Mouse (Mus musculus): ENCODE results near the gene Xpnpep1. TPM values are rescaled to one million over a fixed set of nuclear protein-coding genes. Genes with fewer than 3 reads are reported as not detected.

Gene Xpnpep1
- polyA plus RNA-seq, 1 experiment from 2014 or later = 167 TPM

DNA sequence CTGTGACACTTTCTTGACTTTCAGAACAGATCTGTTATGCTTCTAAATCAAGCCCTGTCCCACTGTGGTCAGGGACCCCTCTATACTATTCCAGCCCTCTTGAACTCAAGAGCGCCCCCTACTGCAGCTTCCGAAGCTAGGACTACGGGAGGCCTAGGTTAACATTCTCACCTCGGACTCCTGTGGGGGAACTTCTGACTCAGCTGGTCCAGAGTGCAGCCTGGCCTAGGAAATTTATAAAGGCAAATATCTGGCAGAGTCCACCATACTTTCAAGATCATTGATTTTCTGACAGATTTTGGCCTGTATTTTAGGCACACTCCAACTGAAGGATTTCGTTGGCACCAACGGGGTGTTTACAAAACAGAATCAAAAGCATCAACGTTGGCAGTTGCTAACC, 11.0 kb downstream of the Xpnpep1 start:
- 84% methylated on average over 7 of the region's 7 CpGs for WGBS
- peaks cover 50% of the 10 kb centered on the region for H3K36me3 ChIP-seq
- H3K9me3 ChIP-seq = no peaks in the 10 kb centered on the region
- no peaks in the 10 kb centered on the region for H3K27me3 ChIP-seq
- no peak overlapping the region for H3K4me2 ChIP-seq
- no peak overlapping the region for H3K4me3 ChIP-seq
- 0 out of 2 replicates have a peak, but pooled peaks cover 3% of the 10 kb centered on the region for H3K4me1 ChIP-seq
- ATAC-seq (ENCODE audit: borderline replicate concordance, extremely low read depth, low FRiP score, low TSS enrichment) = no peak
- no peak overlapping the region for H3K27ac ChIP-seq
- no peak overlapping the region for H3K9ac ChIP-seq

DNA sequence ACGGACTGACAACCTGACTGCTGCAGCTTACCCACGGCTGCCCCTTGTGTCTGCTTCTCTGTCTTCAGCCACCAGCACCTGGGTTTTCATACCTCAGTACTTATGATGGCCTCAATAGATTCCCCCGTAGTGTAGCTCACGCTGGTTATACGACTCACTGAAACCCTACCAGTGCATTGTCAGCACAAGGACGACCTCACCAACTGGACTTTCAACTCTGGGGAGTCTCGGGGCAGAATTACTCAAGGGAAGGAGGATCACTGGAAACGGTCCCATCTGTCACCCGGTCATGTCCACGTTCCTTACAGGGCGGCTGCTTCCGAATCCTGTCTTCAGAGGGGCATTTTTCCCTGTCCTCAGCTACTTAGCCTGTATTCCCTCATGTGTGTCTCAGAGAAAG, 11.8 kb downstream of the Xpnpep1 start:
- Histone ChIP-seq H3K36me3 (peaks cover 50% of the 10 kb centered on the region), H3K4me2 (no peak overlapping the region), H3K27me3 (no peaks in the 10 kb centered on the region), H3K4me1 (0 out of 2 replicates have a peak, but pooled peaks cover 3% of the 10 kb centered on the region), H3K9ac (no peak overlapping the region), H3K4me3 (no peak overlapping the region), H3K9me3 (no peaks in the 10 kb centered on the region), H3K27ac (no peak overlapping the region)
- 84% methylated on average over 12 of the region's 12 CpGs for WGBS
- ATAC-seq (ENCODE audit: borderline replicate concordance, extremely low read depth, low FRiP score, low TSS enrichment) = no peak

DNA sequence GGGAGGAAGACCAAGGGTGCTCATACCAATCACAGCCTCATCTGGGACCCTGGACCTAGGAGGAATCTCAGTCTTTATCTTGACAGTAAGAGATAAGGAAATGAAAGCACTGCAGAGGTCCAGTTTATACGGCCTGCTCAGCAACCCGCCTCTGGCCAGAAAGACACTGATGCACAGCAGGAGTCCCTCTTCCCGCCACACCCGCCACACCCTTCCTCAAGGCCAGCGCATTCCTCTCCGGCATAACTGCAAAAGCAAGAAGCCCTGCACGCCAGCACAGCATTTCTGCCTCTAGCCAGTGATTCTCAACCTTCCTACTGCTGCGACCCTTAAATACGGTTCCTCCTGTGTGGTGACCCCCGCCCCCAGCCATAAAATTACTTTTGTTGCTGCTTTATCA, 16.8 kb downstream of the Xpnpep1 start:
- peaks cover 42% of the 10 kb centered on the region for H3K36me3 ChIP-seq
- no peak for ATAC-seq (ENCODE audit: borderline replicate concordance, extremely low read depth, low FRiP score, low TSS enrichment)
- WGBS = 80% methylated on average over 10 of the region's 10 CpGs
- H3K27me3 ChIP-seq = no peaks in the 10 kb centered on the region
- no peak overlapping the region for H3K27ac ChIP-seq
- no peaks in the 10 kb centered on the region for H3K9me3 ChIP-seq
- H3K4me2 ChIP-seq = no peak overlapping the region
- no peak overlapping the region for H3K4me3 ChIP-seq
- H3K9ac ChIP-seq = no peak overlapping the region
- H3K4me1 ChIP-seq = peaks cover 26% of the 10 kb centered on the region

DNA sequence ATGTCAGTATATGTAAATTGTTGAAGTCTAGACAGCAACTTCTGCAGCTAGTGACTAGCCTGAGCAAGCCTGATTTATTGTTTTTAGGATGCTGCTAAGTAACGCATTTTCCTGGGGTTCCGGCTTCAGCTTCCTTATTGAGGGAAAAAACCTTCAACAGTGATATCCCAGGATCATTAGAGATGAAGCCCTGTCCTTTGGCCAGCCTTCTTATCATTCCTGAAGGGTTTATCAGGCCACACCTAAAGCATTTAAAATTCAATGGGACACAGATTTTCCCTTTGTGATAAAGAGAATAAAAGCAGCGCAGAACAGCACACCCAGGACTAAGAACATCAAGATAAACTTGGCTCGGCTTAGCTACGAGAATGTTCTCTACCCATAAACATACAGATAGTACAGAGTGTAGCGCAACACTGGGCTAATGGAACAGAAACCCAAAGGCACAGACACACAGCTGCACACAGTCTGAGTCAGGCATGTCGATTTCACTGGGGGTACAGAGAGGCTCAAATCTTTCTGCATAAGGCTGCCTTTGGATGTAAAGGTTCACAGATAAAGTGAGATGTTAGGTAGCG, 17.9 kb downstream of the Xpnpep1 start:
- Histone ChIP-seq H3K9ac (no peak overlapping the region), H3K9me3 (no peaks in the 10 kb centered on the region), H3K4me3 (no peak overlapping the region), H3K4me1 (peaks cover 30% of the 10 kb centered on the region), H3K36me3 (peaks cover 38% of the 10 kb centered on the region), H3K27me3 (no peaks in the 10 kb centered on the region), H3K4me2 (no peak overlapping the region), H3K27ac (peak overlapping the region; percentile 58)
- peak; percentile 66 for ATAC-seq (ENCODE audit: borderline replicate concordance, extremely low read depth, low FRiP score, low TSS enrichment)
- whole genome bisulfite sequencing = 56% methylated on average over 8 of the region's 8 CpGs

DNA sequence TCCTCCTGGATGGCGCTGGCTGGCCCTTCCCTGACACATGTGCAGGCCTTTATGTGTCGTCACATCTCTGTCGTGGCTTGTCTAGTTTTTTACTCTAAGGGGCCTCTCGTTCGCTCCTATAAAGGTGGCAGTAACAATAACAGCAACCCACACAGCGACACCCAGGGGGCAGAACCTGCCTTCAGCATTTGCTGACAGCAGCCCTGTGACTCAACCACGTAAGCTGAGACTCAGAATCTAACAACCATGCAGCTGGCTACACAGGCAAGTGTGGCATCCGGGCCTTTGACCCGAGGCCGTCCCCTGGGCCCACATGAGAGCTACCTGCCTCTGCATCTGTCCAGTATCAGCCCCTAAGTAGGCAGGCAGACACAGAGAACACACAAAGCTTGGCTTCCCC, 18.5 kb downstream of the Xpnpep1 start:
- 77% methylated on average over 10 of the region's 10 CpGs for WGBS
- H3K36me3 ChIP-seq = peaks cover 36% of the 10 kb centered on the region

DNA sequence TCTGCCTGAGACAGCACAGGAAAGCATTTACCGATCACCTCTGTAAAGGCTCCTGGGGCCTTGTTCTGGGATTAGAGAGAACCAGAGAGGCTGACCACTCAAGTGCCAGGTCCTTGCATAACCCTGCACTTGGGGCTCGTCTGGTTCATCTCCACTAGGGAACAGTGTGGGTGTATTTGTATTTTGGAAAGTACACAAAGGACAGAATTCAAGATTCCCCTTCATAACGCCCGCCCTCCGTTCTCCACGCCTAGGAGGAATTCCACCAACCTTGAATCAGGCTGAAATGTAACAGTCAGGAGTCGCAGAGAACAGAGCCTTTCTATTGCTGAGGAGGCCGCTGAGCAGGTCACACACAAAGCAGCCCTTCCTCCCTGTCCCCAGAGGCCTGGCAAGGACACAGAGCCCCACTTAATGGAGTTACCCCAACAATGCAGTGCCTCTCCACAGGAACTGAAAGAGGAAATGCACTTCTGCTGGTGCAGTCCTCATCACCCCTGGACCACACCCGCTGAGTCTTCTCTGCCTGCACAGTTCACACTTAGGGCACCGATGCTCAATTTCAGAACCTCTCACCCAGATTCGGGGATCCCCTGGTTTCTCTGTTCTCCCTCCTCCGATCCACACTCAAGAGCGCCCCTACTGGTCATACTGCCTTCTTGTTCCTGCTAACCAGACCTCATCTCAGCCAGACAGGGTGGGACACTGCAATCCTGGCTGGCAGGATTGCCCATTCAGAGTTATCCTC, 20.1 kb downstream of the Xpnpep1 start:
- 57% methylated on average over 13 of the region's 13 CpGs for WGBS
- Histone ChIP-seq H3K4me2 (no peak overlapping the region), H3K27me3 (no peaks in the 10 kb centered on the region), H3K9ac (no peak overlapping the region), H3K9me3 (no peaks in the 10 kb centered on the region), H3K4me3 (no peak overlapping the region), H3K36me3 (peaks cover 25% of the 10 kb centered on the region), H3K4me1 (peaks cover 30% of the 10 kb centered on the region), H3K27ac (no peak overlapping the region)
- ATAC-seq (ENCODE audit: borderline replicate concordance, extremely low read depth, low FRiP score, low TSS enrichment) = no peak; the same call in 1 of the 2 replicates

More for the DNA sequence above, 18.5 kb downstream of the Xpnpep1 start:
- H3K9me3 ChIP-seq = no peaks in the 10 kb centered on the region
- H3K27ac ChIP-seq = no peak overlapping the region; the same call in 1 of the 2 replicates
- ATAC-seq (ENCODE audit: borderline replicate concordance, extremely low read depth, low FRiP score, low TSS enrichment) = no peak
- no peak overlapping the region for H3K9ac ChIP-seq
- no peaks in the 10 kb centered on the region for H3K27me3 ChIP-seq
- H3K4me3 ChIP-seq = no peak overlapping the region
- H3K4me1 ChIP-seq = peaks cover 30% of the 10 kb centered on the region
- H3K4me2 ChIP-seq = no peak overlapping the region

DNA sequence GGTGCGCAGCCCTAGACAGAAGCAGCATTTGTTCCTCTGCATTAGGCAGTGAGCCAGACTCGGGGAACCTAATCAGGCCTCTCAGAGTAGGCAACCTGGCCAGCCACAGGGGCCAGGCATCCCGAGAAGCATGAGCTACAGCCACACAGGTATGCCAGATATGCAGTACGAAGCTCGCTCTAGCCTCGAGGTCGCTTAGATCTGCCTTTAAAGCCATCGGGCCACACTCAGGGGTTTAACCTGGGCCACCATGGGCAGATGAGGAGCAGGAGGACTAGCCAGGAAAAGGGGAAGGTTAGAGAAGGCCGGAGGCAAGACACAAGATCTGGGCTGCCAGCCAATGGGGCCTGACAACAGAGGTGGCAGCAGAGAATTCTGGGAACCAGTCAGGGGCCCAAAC, 22.1 kb downstream of the Xpnpep1 start:
- H3K27ac ChIP-seq = no peak overlapping the region
- H3K36me3 ChIP-seq = peaks cover 16% of the 10 kb centered on the region
- no peak overlapping the region for H3K4me2 ChIP-seq
- 69% methylated on average over 9 of the region's 9 CpGs for WGBS
- peaks cover 29% of the 10 kb centered on the region for H3K4me1 ChIP-seq
- H3K9me3 ChIP-seq = no peaks in the 10 kb centered on the region
- H3K4me3 ChIP-seq = no peak overlapping the region
- no peaks in the 10 kb centered on the region for H3K27me3 ChIP-seq
- no peak for ATAC-seq (ENCODE audit: borderline replicate concordance, extremely low read depth, low FRiP score, low TSS enrichment)
- no peak overlapping the region for H3K9ac ChIP-seq

DNA sequence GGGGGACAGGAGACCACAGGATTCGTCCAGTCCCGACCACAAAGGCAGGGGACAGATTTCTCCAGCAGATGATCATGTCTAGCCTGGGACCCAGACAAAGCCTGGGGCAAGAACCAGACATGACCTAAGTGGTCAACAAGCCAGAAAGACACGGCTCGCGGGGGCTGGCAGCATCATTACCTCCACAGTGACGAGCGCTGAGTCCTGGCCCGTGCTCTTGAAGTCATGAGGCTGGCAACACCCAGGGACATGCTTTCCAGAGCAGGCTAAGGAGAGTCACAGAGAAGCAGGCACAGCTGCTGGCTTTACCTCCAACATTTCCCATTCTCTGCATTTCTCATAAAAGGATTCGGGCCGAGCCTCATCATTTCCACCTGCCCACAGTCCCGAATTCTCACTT, 22.8 kb downstream of the Xpnpep1 start:
- no peak overlapping the region for H3K4me3 ChIP-seq
- no peaks in the 10 kb centered on the region for H3K27me3 ChIP-seq
- H3K4me2 ChIP-seq = no peak overlapping the region
- H3K9me3 ChIP-seq = no peaks in the 10 kb centered on the region
- H3K4me1 ChIP-seq = peaks cover 27% of the 10 kb centered on the region
- no peak for ATAC-seq (ENCODE audit: borderline replicate concordance, extremely low read depth, low FRiP score, low TSS enrichment)
- WGBS = 66% methylated on average over 11 of the region's 11 CpGs
- H3K36me3 ChIP-seq = peaks cover 12% of the 10 kb centered on the region; the same call in 1 of the 2 replicates
- no peak overlapping the region for H3K27ac ChIP-seq
- H3K9ac ChIP-seq = no peak overlapping the region

DNA sequence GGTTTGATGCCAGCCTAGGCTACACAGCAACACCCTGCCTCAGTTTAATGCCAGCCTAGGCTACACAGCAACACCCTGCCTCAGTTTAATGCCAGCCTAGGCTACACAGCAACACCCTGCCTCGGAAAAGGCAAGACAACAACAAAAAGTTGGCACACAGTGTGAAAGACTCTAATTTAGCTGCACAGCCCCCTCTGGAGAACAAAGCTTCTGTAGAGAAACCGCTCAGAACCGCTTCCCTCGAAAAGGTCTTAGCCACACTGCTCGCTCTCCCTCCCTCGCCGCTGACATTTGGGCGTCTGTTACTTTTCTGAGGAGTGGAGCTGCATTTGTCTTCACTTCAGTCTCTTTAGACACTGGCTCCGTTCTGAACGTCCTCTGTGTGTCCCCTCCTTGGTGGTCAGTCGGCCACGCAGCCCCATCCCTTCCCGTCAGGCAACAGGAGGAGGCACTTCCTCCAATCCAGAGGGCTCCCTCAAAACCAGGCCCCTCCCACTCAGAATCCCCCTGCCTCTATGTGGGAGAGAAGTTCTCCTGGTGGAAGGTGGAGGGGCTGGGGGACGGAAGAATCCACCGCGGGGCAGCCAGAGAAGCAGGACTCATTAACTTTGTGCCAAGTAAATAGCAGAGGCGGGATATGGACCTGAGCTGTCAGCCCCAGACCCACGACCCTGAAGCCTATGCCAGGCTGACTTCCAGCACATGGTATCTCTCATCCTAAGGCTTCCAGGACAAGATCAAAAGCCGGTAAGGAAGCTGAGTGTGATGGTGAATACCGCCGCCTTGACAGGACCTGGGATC, 24.9 kb downstream of the Xpnpep1 start:
- Histone ChIP-seq H3K9ac (no peak overlapping the region), H3K27me3 (no peaks in the 10 kb centered on the region), H3K4me3 (no peak overlapping the region), H3K36me3 (0 out of 2 replicates have a peak, but pooled peaks cover 7% of the 10 kb centered on the region), H3K27ac (no peak overlapping the region), H3K9me3 (no peaks in the 10 kb centered on the region), H3K4me1 (peaks cover 38% of the 10 kb centered on the region), H3K4me2 (no peak overlapping the region)
- ATAC-seq (ENCODE audit: borderline replicate concordance, extremely low read depth, low FRiP score, low TSS enrichment) = 0 out of 2 replicates have a peak, but pooled peaks have one; percentile 4
- 59% methylated on average over 21 of the region's 21 CpGs for WGBS

DNA sequence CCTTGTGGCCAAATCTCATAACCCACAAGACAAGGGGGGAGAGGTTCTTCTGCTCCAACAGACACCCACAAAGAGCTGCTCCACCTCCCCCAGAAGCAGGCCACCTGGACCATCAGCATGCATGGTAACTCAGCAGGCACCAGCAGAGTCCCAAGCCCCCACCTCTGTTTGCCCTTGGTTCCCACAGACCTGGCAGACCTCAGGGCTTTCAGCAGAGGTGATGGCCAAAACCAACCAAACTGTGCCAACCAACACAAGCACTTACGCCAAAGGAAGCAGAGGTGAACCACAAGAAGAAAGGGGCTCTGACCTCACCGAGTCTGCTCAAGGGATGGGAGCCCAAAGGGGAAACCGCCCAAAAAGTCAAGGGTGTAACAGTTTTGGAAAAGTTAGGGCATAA, 26.3 kb downstream of the Xpnpep1 start:
- Histone ChIP-seq H3K27me3 (no peaks in the 10 kb centered on the region), H3K9ac (no peak overlapping the region), H3K4me3 (no peak overlapping the region), H3K4me1 (peaks cover 44% of the 10 kb centered on the region), H3K4me2 (no peak overlapping the region), H3K9me3 (no peaks in the 10 kb centered on the region), H3K36me3 (0 out of 2 replicates have a peak, but pooled peaks cover 10% of the 10 kb centered on the region), H3K27ac (no peak overlapping the region)
- ATAC-seq (ENCODE audit: borderline replicate concordance, extremely low read depth, low FRiP score, low TSS enrichment) = no peak
- WGBS = 90% methylated on average over 3 of the region's 3 CpGs

DNA sequence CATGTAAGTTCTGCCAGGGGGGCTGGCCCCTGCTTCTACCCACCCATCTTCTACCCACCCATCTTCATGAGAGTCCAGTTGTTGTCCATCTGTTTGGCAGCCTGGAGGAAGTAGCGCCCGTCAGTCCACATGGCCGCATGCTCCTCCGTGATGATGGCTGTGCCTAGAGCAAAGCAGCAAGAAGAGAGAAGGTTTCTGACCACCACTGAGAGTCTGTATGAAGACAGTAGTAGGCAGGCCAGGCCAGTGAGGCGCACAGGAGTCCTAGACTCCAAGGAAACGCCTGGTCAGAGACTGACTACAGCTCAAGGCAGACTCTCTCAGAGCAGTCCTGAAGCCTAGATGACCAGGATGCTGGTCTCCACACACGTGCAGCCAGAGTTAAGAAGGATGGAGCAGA, 26.7 kb downstream of the Xpnpep1 start:
- Histone ChIP-seq H3K36me3 (0 out of 2 replicates have a peak, but pooled peaks cover 10% of the 10 kb centered on the region), H3K4me1 (peaks cover 44% of the 10 kb centered on the region), H3K4me2 (no peak overlapping the region), H3K27me3 (no peaks in the 10 kb centered on the region), H3K9ac (no peak overlapping the region), H3K27ac (peak overlapping the region; percentile 30; the same call in 1 of the 2 replicates), H3K4me3 (no peak overlapping the region), H3K9me3 (no peaks in the 10 kb centered on the region)
- ATAC-seq (ENCODE audit: borderline replicate concordance, extremely low read depth, low FRiP score, low TSS enrichment) = no peak
- WGBS = 91% methylated on average over 7 of the region's 7 CpGs
